Mouse (Mus musculus): ENCODE data around the gene Dus1l.

DNA sequence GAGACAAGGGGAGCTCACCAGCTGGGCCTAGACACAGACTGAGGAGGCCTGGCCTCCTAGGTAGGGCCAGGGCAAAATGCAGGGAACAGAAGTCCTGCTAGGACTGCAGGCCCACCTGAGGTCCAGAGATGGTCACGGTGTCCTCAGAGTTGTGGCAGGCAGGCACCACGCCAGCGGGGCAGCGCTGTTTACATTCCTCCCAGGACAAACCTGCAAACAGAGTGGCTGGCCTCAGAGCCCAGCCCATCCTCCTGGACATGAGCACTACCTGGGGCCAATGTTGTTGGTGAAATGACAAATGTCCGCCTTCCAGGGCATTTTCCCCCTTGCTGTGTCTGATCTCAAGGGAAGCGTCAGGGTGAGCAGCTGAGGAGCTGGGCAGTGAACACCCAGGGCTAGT lies 21.2 kb upstream of the Dus1l start:
- TF ChIP-seq CTCF (IDR thresholded peaks at IDR 0.05; ENCODE audit: low read depth) (no peak), EP300 (IDR thresholded peaks at IDR 0.05; ENCODE audit: low read depth) (no peak)

Measured in heart, postnatal 0 days (tissue).